Mouse (Mus musculus) megakaryocyte, embryonic 14.5 days (primary cell): ENCODE data around the gene Hyal1.

Experiments
- FLI1 ChIP-seq: IDR thresholded peaks from 2 replicates; pipeline ENCODE4 v1.6.1; 2012; ENCODE audit warnings: low read length, inconsistent platforms, mixed read lengths
- GATA1 ChIP-seq: IDR thresholded peaks from 3 replicates; pipeline ENCODE4 v1.6.1; 2012; ENCODE audit warnings: mixed read lengths, low read length, inconsistent platforms, borderline replicate concordance

GRCm38 (mm10) chr9:107626844-107627277 is 50.1 kb downstream of the Hyal1 start:
- TF ChIP-seq FLI1 (no peak), GATA1 (no peak)
